Mouse (Mus musculus): ENCODE measurements at regions not wholly inside any gene's neighbourhood (a gene's known extent, or its start where the extent isn't known, plus 50 kb on each side); places are given as distances from the start of the nearest gene placed in this dataset.
"Not testable (repeated sequence)": the region's sequence is repeated elsewhere in the genome, so short reads cannot be mapped to it uniquely, and the experiment has no call there.

- no peak for DNase-seq (ENCODE audit: low spot score)
These were observed 57.6 kb upstream of the Lekr1 start for GRCm38 (mm10) chr3:65608385-65608784.

GRCm38 (mm10) chr3:65611712-65612111 is 54.3 kb upstream of the Lekr1 start:
- DNase-seq (ENCODE audit: low spot score): no peak

- DNase-seq (ENCODE audit: low spot score): peak; percentile 29
These were observed 53.6 kb upstream of the Lekr1 start for GRCm38 (mm10) chr3:65612387-65612786.

GRCm38 (mm10) chr3:65612968-65613367 is 53.1 kb upstream of the Lekr1 start:
- DNase-seq (ENCODE audit: low spot score): peak; percentile 32

- not testable (repeated sequence) for DNase-seq (ENCODE audit: low spot score)
These were observed 51.1 kb upstream of the Lekr1 start for GRCm38 (mm10) chr3:65614901-65615300.

Data from lung, postnatal 25 days (tissue).